Mouse (Mus musculus) ovary, adult 2 months (tissue): ENCODE results near the gene Gm5072. TPM values are rescaled to one million over a fixed set of nuclear protein-coding genes. Genes with fewer than 3 reads are reported as not detected.

Source experiments
- polyA plus RNA-seq: library from polyadenylated mRNA; depleted of rRNA; stranded (reverse); fragments of >200 nt; gene quantifications from 2 replicates; pipeline ENCODE4 v1.2.3, GENCODE M21; 2012; rRNA removed

Gene Gm5072
- polyA plus RNA-seq, result not detected in 2 replicates

GRCm38 (mm10) chrX:91392200-91392599 lies at the start of gene Gm5072:
Gene Gm5072, plus strand, starts transcription at chrX:91392500.

Other genes starting within 250 kb of the Gm5072 start
- gene Mageb2, start 60.8 kb upstream of the Gm5072 start, polyA plus RNA-seq, result not detected in 2 replicates
- not detected in 2 replicates for gene Gm8914, start 87.6 kb downstream of the Gm5072 start, polyA plus RNA-seq
- not detected in 2 replicates for gene 1700084M14Rik, start 183.4 kb downstream of the Gm5072 start, polyA plus RNA-seq
- not detected in 2 replicates for gene Gm14781, start 239.7 kb downstream of the Gm5072 start, polyA plus RNA-seq